Mouse (Mus musculus) stomach, embryonic 15.5 days (tissue): ENCODE data around the gene Ovgp1. TPM values are rescaled to one million over a fixed set of nuclear protein-coding genes. Genes with fewer than 3 reads are reported as not detected.
A peak's percentile ranks its signal among the peaks of the same experiment; 100 is the strongest.
"Not testable (repeated sequence)": the region's sequence is repeated elsewhere in the genome, so short reads cannot be mapped to it uniquely, and the experiment has no call there.

Experiments used
- ATAC-seq: fragments of 200-750 bp; cut with Nextera tagmentation; 2 replicates; pipeline ENCODE4 v1.8.0; 2017; ENCODE audit warnings: low read depth, moderate number of reproducible peaks, moderate TSS enrichment; ENCODE audit not compliant: insufficient read depth, low FRiP score
- H3K27ac ChIP-seq: fragments of 300-500 bp; sonication (generic); 2 replicates; pipeline ENCODE4 v1.5.1; 2015; ENCODE audit warnings: mild to moderate bottlenecking, inconsistent platforms
- H3K27me3 ChIP-seq: fragments of 300-500 bp; sonication (generic); replicated peaks from 2 replicates; pipeline ENCODE4 v1.6.1; 2015; ENCODE audit warnings: inconsistent platforms
- H3K36me3 ChIP-seq: fragments of 300-500 bp; sonication (generic); 2 replicates; pipeline ENCODE4 v1.6.1; 2015; ENCODE audit warnings: inconsistent platforms
- H3K4me1 ChIP-seq: fragments of 300-500 bp; sonication (generic); 2 replicates; pipeline ENCODE4 v1.6.1; 2015; ENCODE audit warnings: inconsistent platforms
- H3K4me2 ChIP-seq: fragments of 300-500 bp; sonication (generic); 2 replicates; pipeline ENCODE4 v1.6.1; 2015; ENCODE audit warnings: mild to moderate bottlenecking, inconsistent platforms
- H3K4me3 ChIP-seq: fragments of 300-500 bp; sonication (generic); replicated peaks from 2 replicates; pipeline ENCODE4 v1.5.1; 2015; ENCODE audit warnings: inconsistent platforms
- H3K9ac ChIP-seq: fragments of 300-500 bp; sonication (generic); 2 replicates; pipeline ENCODE4 v1.6.1; 2015; ENCODE audit warnings: inconsistent platforms
- H3K9me3 ChIP-seq: fragments of 300-500 bp; sonication (generic); 2 replicates; pipeline ENCODE4 v1.6.1; 2016; ENCODE audit warnings: inconsistent platforms
- WGBS: fragments of 180-500 bp; shearing (Covaris S2); methylation state at CpG from one replicate; pipeline ENCODE4 v1.1.7; 2015; 5-methylcytosine and 5-hydroxymethylcytosine counted together
- polyA plus RNA-seq: library from polyadenylated mRNA; unstranded; fragments of >200 nt; fragmentation: Nextera tagmentation; extraction: Ambion mirVana; gene quantifications from 2 replicates; pipeline ENCODE4 v1.2.1, GENCODE M21; 2015

Gene Ovgp1
- polyA plus RNA-seq, 1 experiment from 2014 or later, result 1.2 TPM

DNA sequence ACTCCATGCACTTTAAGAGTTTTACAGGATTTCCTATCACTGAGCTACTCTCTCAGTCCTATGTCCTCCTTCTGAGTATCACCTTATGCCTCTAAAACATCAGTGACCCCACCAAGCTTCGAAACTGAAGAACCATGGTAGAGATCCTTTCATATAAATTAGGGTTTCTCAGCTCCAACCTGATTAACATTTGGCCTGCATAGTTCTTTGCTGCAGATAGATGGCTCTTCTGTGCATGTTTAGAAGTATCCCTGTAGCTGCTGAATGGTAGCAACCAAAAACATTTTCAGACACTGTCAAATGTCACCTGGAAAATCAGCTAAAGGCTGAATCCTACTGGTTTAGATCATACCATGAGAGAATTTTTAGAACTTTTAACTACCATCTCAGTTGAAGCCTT lies 16.3 kb upstream of the Ovgp1 start:
- no peaks in the 10 kb centered on the region for H3K9me3 ChIP-seq
- H3K4me1 ChIP-seq, result peaks cover 19% of the 10 kb centered on the region
- no peak overlapping the region for H3K9ac ChIP-seq
- H3K27me3 ChIP-seq, result no peaks in the 10 kb centered on the region
- no peak overlapping the region; the same call in 1 of the 2 replicates for H3K4me2 ChIP-seq
- whole genome bisulfite sequencing, result 98% methylated on average over 1 of the region's 1 CpGs
- peaks cover 16% of the 10 kb centered on the region for H3K36me3 ChIP-seq
- ATAC-seq, result no peak
- no peak overlapping the region for H3K27ac ChIP-seq
- H3K4me3 ChIP-seq, result no peak overlapping the region

DNA sequence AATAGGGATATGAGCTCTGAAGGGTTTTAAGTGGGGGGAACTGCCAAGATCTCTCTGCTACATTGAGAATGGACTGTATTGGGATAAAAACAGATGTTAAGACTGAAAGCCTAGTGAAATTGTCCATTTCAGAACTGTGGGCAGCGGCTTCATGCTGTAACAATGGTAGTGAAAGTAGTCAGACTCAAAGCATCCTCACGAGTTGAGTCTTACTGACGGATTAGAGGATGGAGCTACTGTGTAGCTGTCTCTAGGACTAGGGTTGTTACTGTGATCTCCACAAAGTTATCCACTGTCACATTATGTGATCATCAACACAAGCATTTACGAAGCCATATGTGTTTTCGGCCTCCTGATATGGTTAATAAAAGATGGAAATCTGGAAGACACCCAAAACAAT lies 15.3 kb upstream of the Ovgp1 start:
- Histone ChIP-seq H3K9me3 (no peaks in the 10 kb centered on the region), H3K4me3 (peak overlapping the region; percentile 96), H3K27me3 (no peaks in the 10 kb centered on the region), H3K4me1 (peaks cover 19% of the 10 kb centered on the region), H3K27ac (peak overlapping the region; percentile 94; the same call in 1 of the 2 replicates), H3K36me3 (peaks cover 23% of the 10 kb centered on the region), H3K9ac (peak overlapping the region; percentile 93), H3K4me2 (peak overlapping the region; percentile 60)
- WGBS, result 32% methylated on average over 5 of the region's 5 CpGs
- ATAC-seq, result no peak

DNA sequence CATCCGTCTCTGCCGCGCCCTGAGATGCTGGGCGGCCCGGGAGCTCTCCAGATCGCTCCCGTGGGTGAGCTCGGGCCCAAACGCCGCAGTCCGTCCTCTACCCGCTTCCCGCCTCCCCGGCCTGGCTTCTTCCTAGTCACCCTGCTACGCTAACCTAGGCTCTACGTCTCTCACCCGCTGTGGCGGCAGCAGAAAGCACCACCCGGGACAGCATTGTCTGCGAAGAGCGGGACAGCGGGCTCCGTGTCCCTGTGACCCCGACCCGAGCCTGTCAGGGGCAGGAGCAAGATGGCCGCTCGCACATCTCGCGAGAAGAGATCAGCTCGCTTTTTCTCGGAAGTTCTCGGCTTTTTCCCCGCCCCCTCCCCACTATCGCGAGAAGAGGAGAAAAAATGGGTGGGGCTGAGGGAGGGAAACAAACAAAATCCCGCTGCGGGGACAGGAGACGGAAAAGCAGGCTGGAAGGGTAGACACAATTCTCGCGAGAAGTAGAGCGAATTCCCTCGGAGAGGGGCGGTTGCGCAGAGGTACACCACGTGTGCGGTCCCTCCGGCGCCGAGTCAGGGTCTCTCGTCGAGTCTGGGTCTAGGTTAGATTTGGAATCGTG lies 14.4 kb upstream of the Ovgp1 start, which contains the start of gene Wdr77:
TSS of gene Wdr77 (plus strand) at position 396 of the 607 bp plus-strand sequence.
- Histone ChIP-seq H3K4me1 (peaks cover 19% of the 10 kb centered on the region), H3K4me2 (peak within 1 kb of the TSS; percentile 72), H3K4me3 (peak within 1 kb of the TSS; percentile 96), H3K36me3 (peaks cover 24% of the 10 kb centered on the region), H3K27ac (peak within 1 kb of the TSS; percentile 94), H3K9ac (peak within 1 kb of the TSS; percentile 93), H3K9me3 (no peaks in the 10 kb centered on the region), H3K27me3 (no peaks in the 10 kb centered on the region)
- WGBS, result under 1% methylated on average over 52 of the region's 52 CpGs
- ATAC-seq, result peak; percentile 95

DNA sequence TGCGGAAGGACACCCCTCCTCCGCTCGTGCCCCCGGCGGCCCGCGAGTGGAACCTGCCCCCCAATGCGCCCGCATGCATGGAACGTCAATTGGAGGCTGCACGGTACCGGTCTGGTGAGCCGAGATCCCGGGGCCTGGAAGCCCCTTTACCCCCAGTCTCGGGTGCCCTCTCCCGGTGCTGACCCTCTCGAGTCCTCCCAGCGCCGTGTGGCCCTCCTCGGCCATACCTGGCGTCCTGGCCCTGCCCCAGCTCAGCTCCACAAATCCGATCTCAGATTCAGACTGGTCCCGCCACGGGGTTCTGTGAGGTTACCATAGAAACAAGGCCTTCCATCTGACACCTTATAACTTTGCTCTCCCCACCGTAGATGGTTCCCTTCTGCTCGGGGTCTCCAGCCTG lies 13.9 kb upstream of the Ovgp1 start:
- peaks cover 19% of the 10 kb centered on the region for H3K4me1 ChIP-seq
- peaks cover 29% of the 10 kb centered on the region for H3K36me3 ChIP-seq
- peak; percentile 44 for ATAC-seq
- peak overlapping the region; percentile 89 for H3K9ac ChIP-seq
- peak overlapping the region; percentile 72 for H3K4me2 ChIP-seq
- no peaks in the 10 kb centered on the region for H3K9me3 ChIP-seq
- WGBS, result under 1% methylated on average over 26 of the region's 26 CpGs
- H3K27me3 ChIP-seq, result no peaks in the 10 kb centered on the region
- H3K27ac ChIP-seq, result peak overlapping the region; percentile 66
- H3K4me3 ChIP-seq, result peak overlapping the region; percentile 96

- Histone ChIP-seq H3K4me2 (peak within 1 kb of the TSS; percentile 72), H3K9ac (peak within 1 kb of the TSS; percentile 93), H3K27ac (peak within 1 kb of the TSS; percentile 94), H3K27me3 (no peaks in the 10 kb centered on the region), H3K4me3 (peak within 1 kb of the TSS; percentile 96), H3K4me1 (peaks cover 19% of the 10 kb centered on the region), H3K9me3 (no peaks in the 10 kb centered on the region), H3K36me3 (peaks cover 30% of the 10 kb centered on the region)
- WGBS, result 4% methylated on average over 6 of the region's 6 CpGs
- no peak for ATAC-seq
Measured at GRCm38 (mm10) chr3:105959999-105960398, 13.5 kb upstream of the Ovgp1 start, which contains the start of gene Atp5f1. Gene Atp5f1 (minus strand): TSS chr3:105960099.

GRCm38 (mm10) chr3:105960700-105961099 lies 12.8 kb upstream of the Ovgp1 start:
- Histone ChIP-seq H3K27me3 (no peaks in the 10 kb centered on the region), H3K4me2 (peak overlapping the region; percentile 72), H3K9ac (no peak overlapping the region), H3K36me3 (peaks cover 37% of the 10 kb centered on the region), H3K9me3 (no peaks in the 10 kb centered on the region), H3K4me3 (peak overlapping the region; percentile 96; the same call in 1 of the 2 replicates), H3K4me1 (peaks cover 19% of the 10 kb centered on the region), H3K27ac (no peak overlapping the region)
- no peak for ATAC-seq
- WGBS, result 95% methylated on average over 2 of the region's 2 CpGs

GRCm38 (mm10) chr3:105971831-105972446 lies 1.6 kb upstream of the Ovgp1 start:
- Histone ChIP-seq H3K4me2 (no peak overlapping the region), H3K9me3 (no peaks in the 10 kb centered on the region), H3K27me3 (no peaks in the 10 kb centered on the region), H3K4me3 (no peak overlapping the region), H3K36me3 (peaks cover 22% of the 10 kb centered on the region), H3K9ac (no peak overlapping the region), H3K4me1 (no peaks in the 10 kb centered on the region), H3K27ac (no peak overlapping the region)
- WGBS, result 83% methylated on average over 5 of the region's 5 CpGs
- no peak for ATAC-seq

GRCm38 (mm10) chr3:105974174-105974573 lies 663 bp downstream of the Ovgp1 start:
- Histone ChIP-seq H3K27me3 (no peaks in the 10 kb centered on the region), H3K4me1 (no peaks in the 10 kb centered on the region), H3K4me2 (no peak overlapping the region), H3K9me3 (no peaks in the 10 kb centered on the region), H3K36me3 (peaks cover 5% of the 10 kb centered on the region; the same call in 1 of the 2 replicates), H3K4me3 (no peak overlapping the region), H3K27ac (no peak overlapping the region), H3K9ac (no peak overlapping the region)
- WGBS, result 89% methylated on average over 2 of the region's 2 CpGs
- ATAC-seq, result no peak

DNA sequence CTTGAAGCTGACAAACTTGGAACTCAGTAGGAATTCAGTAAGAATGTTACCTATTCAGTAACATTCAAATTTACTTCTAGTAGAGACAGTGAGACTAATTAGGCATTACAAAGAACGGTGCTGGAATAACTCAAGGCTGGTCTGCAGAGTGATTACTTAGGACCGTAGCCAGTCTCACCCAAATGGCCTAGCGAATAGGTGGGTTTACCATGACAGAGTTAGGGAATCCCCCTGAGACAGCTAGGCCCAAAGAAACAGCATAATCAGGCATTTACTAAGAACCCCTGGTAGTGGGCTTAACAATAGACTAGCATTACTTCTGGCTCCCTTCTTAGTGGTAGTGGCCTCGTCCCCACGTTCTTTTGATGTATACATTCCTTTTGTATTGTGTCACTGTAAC lies 16.1 kb downstream of the Ovgp1 start:
- not testable (repeated sequence) for ATAC-seq, H3K4me3 ChIP-seq, H3K36me3 ChIP-seq, H3K27me3 ChIP-seq, H3K9ac ChIP-seq, H3K27ac ChIP-seq, H3K4me1 ChIP-seq, H3K4me2 ChIP-seq, H3K9me3 ChIP-seq
- WGBS, result 57% methylated on average over 5 of the region's 5 CpGs

DNA sequence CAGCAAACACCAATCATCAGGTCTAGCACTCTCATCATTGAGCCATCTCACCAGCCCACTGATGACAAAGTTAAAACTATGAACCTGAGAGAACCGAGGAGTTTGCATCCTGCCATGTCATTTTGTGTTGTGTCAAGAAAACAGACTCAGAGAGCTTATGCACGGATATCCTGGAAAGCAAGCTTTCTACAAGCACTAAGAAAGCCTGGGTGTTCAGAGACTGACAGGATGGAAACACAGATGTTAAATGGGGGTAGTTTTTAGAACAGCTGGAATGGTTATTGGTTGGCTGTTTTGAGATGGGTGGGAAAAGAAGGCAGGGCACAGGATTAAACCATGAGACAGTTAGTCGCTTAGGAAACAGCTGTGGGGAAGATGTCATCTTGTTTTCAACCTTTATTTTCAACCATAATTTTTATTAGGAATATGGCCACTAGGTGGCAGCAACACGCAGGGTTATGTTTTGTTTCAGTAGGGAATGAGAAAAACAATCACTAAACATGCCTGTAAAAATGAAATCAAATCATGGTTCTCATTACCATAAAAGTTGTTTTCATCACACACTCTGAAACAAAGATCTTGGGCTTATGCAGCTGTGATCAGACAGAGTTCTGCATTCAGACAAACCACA lies 18.3 kb downstream of the Ovgp1 start:
- WGBS, result 19% methylated on average over 4 of the region's 4 CpGs
- Histone ChIP-seq H3K9me3 (no peaks in the 10 kb centered on the region), H3K36me3 (no peaks in the 10 kb centered on the region), H3K4me3 (no peak overlapping the region), H3K4me1 (no peaks in the 10 kb centered on the region), H3K4me2 (no peak overlapping the region), H3K27me3 (no peaks in the 10 kb centered on the region), H3K27ac (no peak overlapping the region), H3K9ac (no peak overlapping the region)
- no peak for ATAC-seq

GRCm38 (mm10) chr3:105994730-105995129 lies 21.2 kb downstream of the Ovgp1 start:
- no peaks in the 10 kb centered on the region for H3K4me1 ChIP-seq
- H3K9ac ChIP-seq, result no peak overlapping the region
- no peak overlapping the region for H3K4me3 ChIP-seq
- no peak overlapping the region for H3K27ac ChIP-seq
- ATAC-seq, result no peak
- H3K4me2 ChIP-seq, result no peak overlapping the region
- no peaks in the 10 kb centered on the region for H3K9me3 ChIP-seq
- WGBS, result 52% methylated on average over 2 of the region's 2 CpGs
- no peaks in the 10 kb centered on the region for H3K36me3 ChIP-seq
- H3K27me3 ChIP-seq, result no peaks in the 10 kb centered on the region
